Mouse (Mus musculus): ENCODE measurements at regions not wholly inside any gene's neighbourhood (a gene's known extent, or its start where the extent isn't known, plus 50 kb on each side); places are given as distances from the start of the nearest gene placed in this dataset.
"Not testable (repeated sequence)": the region's sequence is repeated elsewhere in the genome, so short reads cannot be mapped to it uniquely, and the experiment has no call there.

GRCm38 (mm10) chr9:9606322-9606721, 367.4 kb upstream of the Arhgap42 start:
- no peak for DNase-seq (ENCODE audit: low spot score in 2 of 2)

DNA sequence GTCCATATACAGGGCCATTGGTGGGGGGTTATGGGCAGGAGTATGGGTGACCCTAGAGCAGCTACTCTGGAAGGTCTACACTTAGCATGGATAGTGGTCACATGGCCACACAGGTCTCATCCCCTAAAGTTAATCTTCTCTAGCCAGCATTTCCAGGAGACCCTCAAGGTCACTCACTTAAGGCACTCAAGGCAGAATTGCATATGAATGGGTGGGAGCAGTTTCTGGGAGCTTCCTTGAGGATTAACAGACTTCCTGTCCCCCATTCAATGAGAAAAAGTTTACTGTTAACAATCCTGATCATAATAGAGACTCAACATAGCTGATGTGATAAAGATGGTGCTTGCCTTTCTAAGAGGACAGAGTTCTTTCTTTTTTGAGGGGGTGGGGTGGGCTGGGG, 352.4 kb upstream of the Arhgap42 start:
- no peak for DNase-seq (ENCODE audit: low spot score in 2 of 2)

DNA sequence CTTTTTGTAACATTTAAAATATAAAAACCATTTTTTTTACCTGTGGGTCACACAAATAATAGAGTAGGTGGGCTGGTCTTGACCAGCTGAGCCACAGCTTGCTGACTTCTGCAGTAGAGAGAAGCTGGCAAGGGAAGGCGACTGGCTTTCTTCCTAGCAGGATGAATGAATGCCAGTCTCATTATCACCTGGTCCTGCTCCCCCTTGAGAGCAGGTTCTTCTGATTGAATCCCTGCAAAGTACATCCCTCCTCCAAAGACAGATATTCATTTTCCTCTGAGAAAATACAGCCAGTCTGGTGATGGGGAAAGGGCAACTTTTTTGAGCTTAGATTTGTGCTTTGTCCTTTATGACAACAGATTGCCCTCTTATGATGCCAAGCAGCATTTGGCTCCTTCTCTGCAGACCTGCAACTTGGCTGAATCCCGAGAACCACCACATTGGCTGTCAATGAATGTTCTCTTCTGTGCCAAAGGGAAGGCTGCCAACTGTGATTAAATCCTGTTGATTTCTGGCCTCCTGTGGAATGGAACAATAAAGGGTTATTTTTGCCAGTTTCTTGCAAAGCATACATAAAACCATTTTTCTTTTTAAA, 344.2 kb upstream of the Arhgap42 start:
- DNase-seq (ENCODE audit: low spot score in 2 of 2): no peak

DNA sequence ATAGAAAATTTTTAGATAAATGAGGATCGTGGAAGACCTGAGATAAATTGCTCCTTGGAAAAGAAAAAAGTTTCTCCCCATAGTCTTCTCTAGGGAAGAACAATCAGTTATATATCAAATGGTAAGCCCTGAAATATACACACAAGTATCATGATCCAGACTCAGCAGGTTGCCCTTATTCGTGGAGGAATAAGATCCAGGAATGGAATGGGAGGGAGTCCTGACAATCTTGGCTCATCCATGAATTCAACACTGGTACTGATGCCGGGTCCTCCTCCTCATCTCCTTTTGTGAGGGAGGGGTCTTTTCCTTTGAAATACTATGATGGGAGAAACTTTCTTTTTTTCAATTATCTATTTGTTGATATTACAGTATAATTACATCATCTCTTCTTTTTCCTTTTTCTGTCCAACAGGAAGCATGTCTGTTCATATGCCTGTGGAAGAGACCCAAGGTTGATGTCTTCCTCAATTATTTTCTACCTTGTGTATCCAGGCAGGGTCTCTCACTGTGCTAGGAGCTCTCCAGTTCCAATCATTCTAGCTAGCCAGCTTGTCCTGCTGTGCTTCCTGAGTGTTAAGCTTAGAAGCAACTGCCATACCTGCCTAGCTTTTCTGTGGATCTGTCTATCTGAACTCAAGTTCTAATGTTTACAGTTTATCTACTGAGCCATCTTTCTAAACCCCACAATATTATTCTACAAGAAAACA, 343.6 kb upstream of the Arhgap42 start:
- DNase-seq (ENCODE audit: low spot score in 2 of 2): no peak

DNA sequence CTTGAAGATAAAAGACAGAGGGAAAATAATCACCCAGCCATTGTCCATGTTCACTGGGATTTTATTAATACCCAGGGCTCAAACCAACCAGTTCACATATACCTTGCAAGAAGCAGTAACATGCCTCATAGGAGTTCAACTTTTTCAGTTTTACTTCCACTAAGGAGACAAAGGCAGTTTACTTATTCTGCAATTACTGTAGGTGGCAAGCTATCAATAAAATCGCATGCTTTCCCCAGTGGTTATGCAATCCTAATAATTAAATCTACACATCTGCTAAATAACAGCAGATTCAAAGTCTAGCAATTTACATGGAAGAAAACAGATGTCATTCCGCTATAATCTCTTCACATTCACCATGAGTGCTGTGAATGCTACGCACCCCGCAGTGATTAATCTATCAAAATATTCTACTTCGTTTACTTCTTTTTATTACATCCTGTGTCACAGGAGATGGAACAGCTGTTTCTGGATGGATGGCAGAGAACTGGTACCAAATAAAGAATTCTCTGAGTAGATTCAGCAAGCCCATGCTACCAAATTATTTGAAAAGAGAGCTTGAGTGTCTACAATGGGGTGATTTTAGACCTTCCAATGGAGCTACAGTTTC, 329.2 kb upstream of the Arhgap42 start:
- DNase-seq (ENCODE audit: low spot score in 2 of 2): no peak

GRCm38 (mm10) chr9:9564551-9564950, 325.6 kb upstream of the Arhgap42 start:
- no peak for DNase-seq (ENCODE audit: low spot score in 2 of 2)

GRCm38 (mm10) chr9:9548657-9549056, 309.8 kb upstream of the Arhgap42 start:
- DNase-seq (ENCODE audit: low spot score in 2 of 2): no peak

DNA sequence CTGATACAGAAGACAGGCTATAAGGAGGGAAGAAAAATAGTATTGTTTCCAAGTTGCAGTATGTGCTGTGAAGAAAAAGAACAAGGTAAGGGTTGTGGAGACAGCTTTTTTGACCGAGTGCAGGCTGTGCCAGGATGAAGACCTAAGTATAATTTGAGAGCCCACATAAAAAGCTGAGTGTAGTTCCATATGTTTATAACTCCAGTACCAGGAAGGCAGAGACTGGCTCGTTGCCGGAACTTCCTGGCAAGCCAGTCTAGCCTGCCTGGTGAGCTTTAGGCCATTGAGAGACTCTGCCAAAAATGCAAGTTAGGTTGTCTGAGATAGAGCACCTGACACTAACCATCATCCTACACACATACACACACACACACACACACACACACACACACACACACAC, 308.7 kb upstream of the Arhgap42 start:
- DNase-seq (ENCODE audit: low spot score in 2 of 2): no peak

- DNase-seq (ENCODE audit: low spot score in 2 of 2): no peak
Measured at GRCm38 (mm10) chr9:9547121-9547520, 308.2 kb upstream of the Arhgap42 start.

DNA sequence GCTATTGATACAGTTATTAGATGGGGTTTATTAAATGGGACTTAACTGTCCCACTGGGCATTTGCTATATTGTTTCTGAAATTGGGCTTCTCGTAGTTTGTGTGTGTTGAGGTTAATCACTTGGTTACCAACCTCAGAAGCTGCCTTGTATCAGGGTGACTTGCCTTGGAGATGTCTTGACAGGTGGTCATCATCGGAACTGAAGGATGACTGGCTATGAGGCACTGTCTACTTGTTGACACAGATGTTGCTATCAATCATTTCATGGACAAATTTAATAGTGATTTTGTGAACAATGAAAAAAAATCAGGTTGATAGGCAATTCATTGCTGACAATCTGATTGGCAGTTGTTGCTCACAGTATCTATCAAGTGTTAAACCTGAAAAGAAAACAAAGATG, 261.4 kb upstream of the Arhgap42 start:
- no peak for DNase-seq (ENCODE audit: low spot score in 2 of 2)

GRCm38 (mm10) chr9:9493594-9494182, 254.8 kb upstream of the Arhgap42 start:
- DNase-seq (ENCODE audit: low spot score in 2 of 2): no peak

DNA sequence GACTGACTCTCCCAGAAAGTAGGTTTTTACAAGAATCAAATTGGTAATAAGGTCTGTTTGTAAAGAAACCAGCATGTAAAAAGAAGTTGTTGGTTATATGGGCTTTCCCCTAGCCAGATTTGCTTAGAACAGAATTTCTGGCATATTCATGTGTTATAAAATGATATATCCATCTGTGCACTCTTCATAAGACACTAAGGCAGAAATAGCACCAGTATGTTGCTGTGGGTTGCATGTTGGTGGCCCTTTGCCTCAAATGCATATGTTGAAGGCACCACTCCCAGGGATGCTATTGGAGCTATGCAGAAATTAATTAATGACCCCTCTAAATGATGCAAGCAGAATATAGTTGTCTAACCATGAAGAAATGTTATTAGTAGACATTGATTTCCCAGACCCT, 238.2 kb upstream of the Arhgap42 start:
- no peak for DNase-seq (ENCODE audit: low spot score in 2 of 2)

DNA sequence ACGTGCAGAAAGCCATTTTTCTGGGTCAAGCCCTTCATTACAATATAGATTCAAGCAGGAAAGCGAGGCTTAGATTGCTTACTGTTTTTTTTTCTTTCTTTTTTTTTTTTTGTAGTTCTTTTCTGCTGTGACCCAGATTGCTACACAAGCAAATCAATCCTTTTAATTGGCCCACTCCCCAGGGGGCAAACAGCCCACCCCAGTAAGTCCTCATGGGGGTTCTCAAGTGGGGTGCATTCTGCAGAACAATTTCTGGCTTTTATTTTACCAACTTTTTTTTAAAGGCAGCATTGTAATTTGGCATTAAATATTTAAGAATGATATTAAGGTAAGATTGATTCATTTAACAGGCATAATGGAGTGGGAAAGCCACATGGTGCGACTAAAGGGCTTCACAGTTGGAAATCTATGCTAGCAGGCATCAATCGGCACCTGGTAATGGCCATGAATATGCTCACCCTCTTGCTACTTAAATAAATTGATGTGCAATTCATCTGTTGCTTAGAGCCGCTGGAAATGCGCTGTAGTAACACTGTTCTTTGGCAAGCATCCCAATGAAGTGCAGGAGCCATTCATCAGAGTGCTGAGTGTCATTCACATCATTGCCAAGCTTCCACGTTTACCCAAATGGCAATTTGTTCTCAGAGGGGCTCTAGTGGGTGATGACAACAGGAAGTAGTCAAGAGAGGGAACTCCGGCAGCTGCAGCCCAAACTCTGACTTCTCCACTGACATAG, 236.3 kb upstream of the Arhgap42 start:
- DNase-seq (ENCODE audit: low spot score in 2 of 2): no peak

DNA sequence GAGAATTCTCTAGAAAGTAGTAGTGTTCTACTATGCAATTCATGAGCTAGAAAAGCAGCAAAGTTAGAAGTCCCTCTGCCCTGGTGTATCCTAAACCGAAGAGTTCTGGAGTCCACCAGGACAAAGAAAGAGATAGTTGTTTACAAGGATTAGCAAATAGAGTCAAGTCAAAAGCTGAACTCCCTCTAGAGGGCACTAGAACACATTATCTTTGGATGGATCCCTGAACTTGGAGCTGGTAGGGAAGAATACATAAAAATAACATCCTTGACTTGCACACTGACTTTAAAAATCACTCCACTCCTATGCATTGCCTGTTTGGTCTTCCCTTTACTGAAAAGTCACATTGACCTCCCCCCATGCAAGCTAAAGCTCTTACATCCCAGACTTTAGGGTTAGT, 205.3 kb upstream of the Arhgap42 start:
- DNase-seq (ENCODE audit: low spot score in 2 of 2): no peak

DNA sequence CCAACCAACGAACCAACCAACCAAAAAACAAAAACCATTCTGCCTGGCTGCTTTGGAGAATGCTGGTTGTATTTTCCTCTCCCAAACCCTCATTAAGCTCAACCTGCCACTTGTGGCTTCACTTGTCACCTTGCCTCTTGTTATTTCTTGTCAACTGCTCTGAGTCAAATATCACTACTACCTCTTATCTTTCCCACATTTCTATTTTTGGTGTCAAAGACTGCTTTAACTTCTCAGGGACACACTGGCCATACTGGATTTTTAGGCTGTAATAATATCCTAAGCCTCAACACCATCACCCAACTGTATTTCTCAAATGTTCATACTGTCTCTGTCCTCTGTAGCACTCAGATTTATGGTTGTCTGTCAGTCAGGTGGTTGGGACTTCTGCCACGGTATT, 181.4 kb upstream of the Arhgap42 start:
- no peak for DNase-seq (ENCODE audit: low spot score in 2 of 2)

GRCm38 (mm10) chr9:9412460-9413181, 173.7 kb upstream of the Arhgap42 start:
- no peak for DNase-seq (ENCODE audit: low spot score in 2 of 2)

GRCm38 (mm10) chr9:9394190-9394589, 155.3 kb upstream of the Arhgap42 start:
- DNase-seq (ENCODE audit: low spot score in 2 of 2): not testable (repeated sequence)

GRCm38 (mm10) chr9:9376650-9377189, 137.8 kb upstream of the Arhgap42 start:
- no peak for DNase-seq (ENCODE audit: low spot score in 2 of 2)

DNA sequence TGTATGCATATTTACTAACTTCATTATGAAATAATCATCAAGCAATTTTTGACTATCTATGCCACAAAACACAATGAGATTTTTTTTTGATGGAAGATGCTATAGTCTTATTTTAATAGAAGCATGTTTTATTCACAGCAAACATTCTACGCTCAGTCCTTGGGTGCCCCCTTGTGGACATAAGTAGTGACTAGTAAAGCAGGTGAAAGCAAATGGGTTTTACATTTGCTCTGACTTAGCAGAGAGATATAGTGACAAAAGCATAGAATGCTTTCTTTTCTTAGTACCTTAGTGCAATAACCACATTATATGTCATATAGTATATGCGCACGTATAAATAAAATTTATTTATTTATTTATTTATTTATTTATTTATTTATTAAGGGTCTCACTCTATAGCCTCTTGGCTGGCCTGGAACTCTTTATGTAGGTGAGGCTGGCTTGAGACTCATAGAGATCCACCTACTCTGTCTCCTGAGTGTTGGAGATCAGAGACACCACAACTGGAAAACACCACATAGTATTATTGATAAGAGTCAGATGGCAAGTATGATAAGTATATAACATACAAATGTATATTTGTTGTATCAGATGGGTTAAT, 136.5 kb upstream of the Arhgap42 start:
- peak; percentile 62 to 66 for DNase-seq (ENCODE audit: low spot score in 2 of 2)

- no peak for DNase-seq (ENCODE audit: low spot score in 2 of 2)
Measured at GRCm38 (mm10) chr9:9372594-9372993, 133.7 kb upstream of the Arhgap42 start.

- no peak for DNase-seq (ENCODE audit: low spot score in 2 of 2)
Measured at GRCm38 (mm10) chr9:9368731-9369130, 129.8 kb upstream of the Arhgap42 start.

Data from urinary bladder, postnatal 36 days (tissue).